Mouse (Mus musculus) mammary gland, adult 2 months (tissue): ENCODE data around the gene Cep112. TPM values are rescaled to one million over a fixed set of nuclear protein-coding genes. Genes with fewer than 3 reads are reported as not detected.

Experiments used
- polyA plus RNA-seq: library from polyadenylated mRNA; depleted of rRNA; stranded (reverse); fragments of >200 nt; gene quantifications from 2 replicates; pipeline ENCODE4 v1.2.3, GENCODE M21; 2012; ENCODE audit warnings: low replicate concordance; rRNA removed

Cep112 gene
- polyA plus RNA-seq = 0.10 and 0.46 TPM in 2 replicates

GRCm38 (mm10) chr11:108424889-108425591 lies at the start of gene Cep112:
Gene Cep112, plus strand, starts transcription at chr11:108425192.

Other genes with a start within 250 kb of the Cep112 start
- gene Apoh, start 81.8 kb upstream of the Cep112 start, polyA plus RNA-seq = 0.47 and 6.5 TPM in 2 replicates
- 3.8 and 5.6 TPM in 2 replicates for gene Prkca, start 81.3 kb upstream of the Cep112 start, polyA plus RNA-seq